Mouse (Mus musculus) stomach, embryonic 16.5 days (tissue): ENCODE data around the gene Wdfy1. TPM values are rescaled to one million over a fixed set of nuclear protein-coding genes. Genes with fewer than 3 reads are reported as not detected.

Experiments
- ATAC-seq: fragments of 200-750 bp; cut with Nextera tagmentation; 2 replicates; pipeline ENCODE4 v1.8.0; 2017; ENCODE audit warnings: moderate number of reproducible peaks, moderate TSS enrichment; ENCODE audit not compliant: insufficient read depth, low FRiP score
- H3K27ac ChIP-seq: fragments of 300-500 bp; sonication (generic); 2 replicates; pipeline ENCODE4 v1.5.1; 2014; ENCODE audit warnings: low read length
- H3K27me3 ChIP-seq: fragments of 300-500 bp; sonication (generic); 2 replicates; pipeline ENCODE4 v1.6.1; 2014; ENCODE audit warnings: low read length, control low read depth, mixed read lengths; ENCODE audit not compliant: control insufficient read depth, insufficient read depth
- H3K36me3 ChIP-seq: fragments of 300-500 bp; sonication (generic); 2 replicates; pipeline ENCODE4 v1.6.1; 2014; ENCODE audit warnings: low read length; ENCODE audit not compliant: control insufficient read depth, insufficient read depth
- H3K4me1 ChIP-seq: fragments of 300-500 bp; sonication (generic); 2 replicates; pipeline ENCODE4 v1.6.1; 2014; ENCODE audit warnings: low read length, control low read depth, mixed read lengths; ENCODE audit not compliant: control insufficient read depth, insufficient read depth
- H3K4me2 ChIP-seq: fragments of 300-500 bp; sonication (generic); 2 replicates; pipeline ENCODE4 v1.6.1; 2014; ENCODE audit warnings: low read depth, low read length, mixed read lengths
- H3K4me3 ChIP-seq: fragments of 300-500 bp; sonication (generic); replicated peaks from 2 replicates; pipeline ENCODE4 v1.5.1; 2014; ENCODE audit warnings: mild to moderate bottlenecking, low read length
- H3K9ac ChIP-seq: fragments of 300-500 bp; sonication (generic); 2 replicates; pipeline ENCODE4 v1.6.1; 2014; ENCODE audit warnings: low read length
- H3K9me3 ChIP-seq: fragments of 300-500 bp; sonication (generic); replicated peaks from 2 replicates; pipeline ENCODE4 v1.6.1; 2016; ENCODE audit warnings: low read length, control low read depth; ENCODE audit not compliant: control insufficient read depth
- WGBS: fragments of 180-500 bp; shearing (Covaris S2); extraction: QIAGEN DNeasy Blood & Tissue Kit; methylation state at CpG from one replicate; pipeline ENCODE4 v1.1.7; 2014; 5-methylcytosine and 5-hydroxymethylcytosine counted together
- polyA plus RNA-seq: library from polyadenylated mRNA; unstranded; fragments of >200 nt; fragmentation: Nextera tagmentation; extraction: Ambion mirVana; gene quantifications from 2 replicates; pipeline ENCODE4 v1.2.1, GENCODE M21; 2015

The Wdfy1 gene
- polyA plus RNA-seq, 1 experiment from 2014 or later, result 41.8 TPM

DNA sequence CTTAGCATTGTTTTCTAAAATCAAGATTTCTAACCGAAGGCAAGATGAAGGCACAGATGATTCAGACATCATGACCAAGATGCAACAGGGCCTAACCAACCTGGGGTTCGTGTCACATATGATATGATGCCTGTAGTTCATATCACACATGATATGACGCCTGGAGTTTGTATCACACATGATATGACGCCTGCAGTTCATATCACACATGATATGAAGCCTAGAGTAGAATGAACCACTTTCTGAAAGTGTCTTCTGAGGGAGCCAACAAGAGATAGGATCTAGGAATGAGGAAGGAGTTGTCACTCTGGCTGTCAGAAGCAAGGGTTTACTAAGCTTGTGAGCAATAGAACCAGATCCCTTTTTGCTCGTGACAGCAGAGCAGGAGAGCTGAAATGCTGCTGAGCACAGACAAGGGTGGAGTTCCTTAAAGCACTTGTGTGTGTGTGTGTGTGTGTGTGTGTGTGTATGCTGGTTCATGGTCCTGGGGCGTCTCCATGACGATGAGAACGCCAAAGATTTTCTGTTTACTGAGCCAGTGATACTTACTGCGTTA is 106.4 kb downstream of the Wdfy1 start:
- ATAC-seq, result no peak
- Histone ChIP-seq H3K4me1 (peaks cover 11% of the 10 kb centered on the region; the same call in 1 of the 2 replicates), H3K9me3 (no peaks in the 10 kb centered on the region), H3K4me3 (no peak overlapping the region), H3K27me3 (peaks cover 4% of the 10 kb centered on the region), H3K36me3 (no peaks in the 10 kb centered on the region), H3K9ac (no peak overlapping the region), H3K27ac (no peak overlapping the region), H3K4me2 (no peak overlapping the region)
- 68% methylated on average over 9 of the region's 9 CpGs for WGBS

DNA sequence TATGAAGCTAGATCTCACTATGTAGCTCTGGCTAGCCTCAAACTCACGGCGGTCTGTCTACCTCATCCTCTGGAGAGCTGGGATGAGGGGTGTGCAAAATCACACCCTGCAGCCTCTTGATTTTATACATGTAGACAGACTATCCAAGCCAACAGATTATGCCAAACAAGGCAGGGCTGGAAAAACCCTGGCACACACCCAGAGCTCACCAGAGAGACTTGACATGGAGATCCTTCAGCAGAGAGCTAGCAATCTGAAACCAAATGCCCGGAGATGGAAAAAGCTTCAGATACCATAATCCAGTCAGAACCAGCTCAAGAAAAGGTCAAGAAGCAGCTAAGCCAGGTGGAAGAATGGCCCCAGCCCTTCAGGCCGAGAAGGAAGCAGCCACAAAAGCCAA is 111.0 kb downstream of the Wdfy1 start:
- WGBS, result 83% methylated on average over 4 of the region's 4 CpGs
- ATAC-seq, result no peak
- H3K36me3 ChIP-seq, result no peaks in the 10 kb centered on the region
- H3K27ac ChIP-seq, result no peak overlapping the region
- H3K27me3 ChIP-seq, result no peaks in the 10 kb centered on the region
- no peaks in the 10 kb centered on the region for H3K9me3 ChIP-seq
- no peak overlapping the region for H3K4me3 ChIP-seq
- H3K4me2 ChIP-seq, result no peak overlapping the region
- no peaks in the 10 kb centered on the region for H3K4me1 ChIP-seq
- H3K9ac ChIP-seq, result no peak overlapping the region

DNA sequence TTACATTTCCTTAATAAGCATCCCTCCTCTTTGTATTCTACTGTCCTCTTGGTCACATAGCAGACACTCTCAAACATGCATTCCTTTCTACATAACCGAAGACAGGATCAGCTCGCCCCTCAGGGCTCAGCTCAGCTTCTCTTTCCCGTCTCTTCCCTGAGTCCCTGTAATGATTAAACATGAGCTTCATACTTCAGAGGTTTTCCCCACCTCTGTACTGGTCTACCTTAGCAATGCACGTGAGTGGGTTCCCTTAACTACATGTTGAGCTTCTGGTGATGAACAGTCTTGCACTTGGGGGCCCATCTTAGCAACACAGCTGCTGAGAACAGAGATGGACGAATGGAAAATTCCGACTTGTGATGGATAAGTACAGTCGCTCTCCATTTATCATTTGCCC is 116.3 kb downstream of the Wdfy1 start:
- H3K4me2 ChIP-seq, result no peak overlapping the region
- no peak overlapping the region for H3K9ac ChIP-seq

DNA sequence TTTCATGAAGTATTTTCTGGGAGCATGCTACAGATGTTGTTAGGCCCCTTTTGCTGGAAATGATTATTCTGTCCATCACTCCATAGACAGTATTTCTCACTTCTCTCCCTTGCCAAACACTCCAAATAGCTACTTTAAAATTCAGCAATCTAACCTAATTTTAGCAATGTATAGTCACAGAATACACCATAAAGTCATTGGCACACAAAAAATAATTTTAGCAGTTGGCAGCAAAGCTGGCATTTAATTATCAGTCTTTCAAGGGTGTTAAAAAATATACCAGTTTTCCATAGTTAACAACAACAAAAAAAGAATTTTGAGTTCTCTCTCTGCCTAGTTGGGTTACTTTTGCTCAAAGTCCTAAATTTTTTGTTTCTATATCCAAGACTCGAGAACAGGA is 118.5 kb downstream of the Wdfy1 start:
- H3K27ac ChIP-seq, result no peak overlapping the region
- no peak overlapping the region for H3K4me3 ChIP-seq
- no peak overlapping the region for H3K4me2 ChIP-seq
- no peaks in the 10 kb centered on the region for H3K27me3 ChIP-seq
- no peak for ATAC-seq
- WGBS, result 58% methylated on average over 1 of the region's 1 CpGs
- H3K4me1 ChIP-seq, result no peaks in the 10 kb centered on the region
- H3K9ac ChIP-seq, result no peak overlapping the region
- H3K36me3 ChIP-seq, result no peaks in the 10 kb centered on the region
- no peaks in the 10 kb centered on the region for H3K9me3 ChIP-seq

More for the DNA sequence above, 116.3 kb downstream of the Wdfy1 start:
- Histone ChIP-seq H3K4me1 (no peaks in the 10 kb centered on the region), H3K4me3 (no peak overlapping the region), H3K36me3 (no peaks in the 10 kb centered on the region), H3K27me3 (no peaks in the 10 kb centered on the region), H3K27ac (no peak overlapping the region), H3K9me3 (no peaks in the 10 kb centered on the region)
- WGBS, result 74% methylated on average over 7 of the region's 7 CpGs
- no peak for ATAC-seq

DNA sequence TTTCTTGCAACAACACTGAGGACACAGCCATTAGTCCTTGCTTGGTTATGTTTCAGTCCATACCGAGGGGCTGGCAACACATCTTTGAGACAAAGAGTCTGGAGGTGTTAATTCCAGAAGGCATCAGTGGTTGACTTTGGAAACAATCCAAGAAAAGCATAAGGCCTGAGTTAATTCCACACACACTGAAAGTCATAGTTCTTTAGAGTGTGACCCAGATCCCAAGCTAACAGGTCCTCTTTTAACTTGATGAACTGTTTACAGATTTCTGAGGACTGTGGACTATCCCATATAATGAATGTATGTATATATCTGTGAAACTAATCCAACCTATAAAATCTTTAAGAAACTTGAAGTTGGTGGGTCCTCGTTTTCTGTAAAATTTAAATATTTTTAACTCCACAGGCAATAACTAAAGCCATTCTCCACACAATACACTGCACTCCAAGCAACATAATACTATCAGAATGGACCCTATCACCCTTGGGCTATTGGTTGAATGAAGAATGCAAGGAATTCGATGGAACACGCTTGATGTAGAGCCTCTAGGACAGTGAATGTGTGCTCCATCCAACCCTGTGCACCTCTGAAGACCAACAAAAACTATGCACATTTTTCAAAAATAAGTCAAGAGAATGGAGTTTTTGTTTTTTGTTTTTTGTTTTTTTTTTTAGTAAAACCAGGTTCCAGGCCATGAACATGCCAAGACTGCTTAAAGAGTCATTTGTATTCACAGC is 120.0 kb downstream of the Wdfy1 start:
- Histone ChIP-seq H3K9me3 (no peaks in the 10 kb centered on the region), H3K27ac (no peak overlapping the region), H3K4me2 (no peak overlapping the region), H3K36me3 (no peaks in the 10 kb centered on the region), H3K9ac (no peak overlapping the region), H3K27me3 (no peaks in the 10 kb centered on the region), H3K4me1 (no peaks in the 10 kb centered on the region), H3K4me3 (no peak overlapping the region)
- 62% methylated on average over 4 of the region's 4 CpGs for WGBS
- no peak for ATAC-seq

DNA sequence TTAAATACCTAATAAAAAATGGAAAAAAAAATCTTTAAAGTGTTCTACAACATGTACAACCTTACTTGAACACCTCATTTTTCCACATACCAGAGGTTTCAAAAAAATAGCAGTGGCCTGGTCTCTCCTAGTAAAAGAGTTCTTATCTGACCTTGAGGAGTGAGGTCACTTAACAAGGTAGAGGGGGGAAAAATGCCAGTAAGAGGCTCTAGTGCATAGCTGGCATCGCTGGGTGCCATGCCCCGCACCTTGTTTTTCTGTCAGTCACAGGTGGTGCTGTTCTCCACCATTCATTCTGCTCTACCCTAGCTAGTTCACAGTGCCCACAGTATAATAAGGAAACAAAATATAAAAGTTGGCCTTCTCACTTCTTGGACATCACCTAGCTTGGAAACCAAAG is 121.0 kb downstream of the Wdfy1 start:
- H3K36me3 ChIP-seq, result no peaks in the 10 kb centered on the region
- H3K27me3 ChIP-seq, result no peaks in the 10 kb centered on the region
- no peaks in the 10 kb centered on the region for H3K9me3 ChIP-seq
- H3K4me2 ChIP-seq, result no peak overlapping the region
- 90% methylated on average over 2 of the region's 2 CpGs for WGBS
- no peak overlapping the region for H3K27ac ChIP-seq
- no peak overlapping the region for H3K9ac ChIP-seq
- H3K4me3 ChIP-seq, result no peak overlapping the region
- no peaks in the 10 kb centered on the region for H3K4me1 ChIP-seq
- ATAC-seq, result no peak

Other genes with a start within 250 kb of the Wdfy1 start
- gene Ap1s3, start 104.2 kb downstream of the Wdfy1 start, polyA plus RNA-seq, result 0.43 and 0.54 TPM in 2 replicates
- 47.6 and 51.0 TPM in 2 replicates for gene Mrpl44, start 125 bp downstream of the Wdfy1 start, polyA plus RNA-seq
- 88.1 and 96.3 TPM in 2 replicates for gene Serpine2, start 85.0 kb upstream of the Wdfy1 start, polyA plus RNA-seq